Mouse (Mus musculus) erythroblast, embryonic 14.5 days (primary cell): ENCODE measurements around the gene Coq5.

ENCODE experiments used
- GATA1 ChIP-seq: IDR thresholded peaks from 2 replicates; pipeline ENCODE4 v1.6.1; 2012; ENCODE audit warnings: low read length, inconsistent platforms, mixed read lengths
- TAL1 ChIP-seq: IDR thresholded peaks from 3 replicates; pipeline ENCODE4 v1.6.1; 2012; ENCODE audit warnings: low read length, inconsistent platforms, mixed read lengths

DNA sequence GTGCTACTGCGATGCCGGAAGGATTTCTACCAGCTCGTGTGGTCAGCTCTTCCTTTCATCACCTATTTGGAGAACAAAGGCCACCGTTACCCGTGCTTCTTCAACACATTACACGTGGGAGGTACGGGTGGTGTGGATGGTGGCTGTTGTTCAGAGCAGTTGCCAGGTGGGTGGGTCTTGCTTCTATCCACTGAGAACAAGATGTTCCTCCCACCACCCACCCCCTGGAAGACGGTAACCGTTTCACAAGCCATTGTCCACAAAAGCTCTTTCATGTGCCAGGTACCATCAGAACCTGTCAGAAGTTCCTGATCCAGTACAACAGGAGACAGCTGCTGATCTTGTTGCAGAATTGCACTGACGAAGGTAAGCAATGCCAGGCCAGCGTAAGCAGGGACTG is 39.3 kb upstream of the Coq5 start:
- no peak for TF ChIP-seq GATA1
- no peak for TF ChIP-seq TAL1
